Mouse (Mus musculus): ENCODE data around the gene C4b.
"Not testable (repeated sequence)": the region's sequence is repeated elsewhere in the genome, so short reads cannot be mapped to it uniquely, and the experiment has no call there.

The C4b gene

GRCm38 (mm10) chr17:34743719-34744118, at the start of gene C4b:
Gene C4b, minus strand, starts transcription at chr17:34743882.
- DNase-seq (ENCODE audit: extremely low spot score, low read depth, low spot score), result no peak

- no peak for DNase-seq (ENCODE audit: extremely low spot score, low read depth, low spot score)
Measured at GRCm38 (mm10) chr17:34777680-34778325, 34.1 kb upstream of the C4b start.

GRCm38 (mm10) chr17:34761471-34761870, 17.8 kb upstream of the C4b start:
- no peak for DNase-seq (ENCODE audit: extremely low spot score, low read depth, low spot score)

GRCm38 (mm10) chr17:34746531-34746930, 2.8 kb upstream of the C4b start:
- DNase-seq (ENCODE audit: extremely low spot score, low read depth, low spot score), result no peak

GRCm38 (mm10) chr17:34745166-34745565, 1.5 kb upstream of the C4b start:
- not testable (repeated sequence) for DNase-seq (ENCODE audit: extremely low spot score, low read depth, low spot score)

- DNase-seq (ENCODE audit: extremely low spot score, low read depth, low spot score), result not testable (repeated sequence)
Measured at GRCm38 (mm10) chr17:34744611-34745010, 929 bp upstream of the C4b start.

GRCm38 (mm10) chr17:34744206-34744605, 524 bp upstream of the C4b start:
- DNase-seq (ENCODE audit: extremely low spot score, low read depth, low spot score), result no peak

- no peak for DNase-seq (ENCODE audit: extremely low spot score, low read depth, low spot score)
Measured at GRCm38 (mm10) chr17:34740280-34740679, 3.4 kb downstream of the C4b start.

- not testable (repeated sequence) for DNase-seq (ENCODE audit: extremely low spot score, low read depth, low spot score)
Measured at GRCm38 (mm10) chr17:34739708-34740107, 4.0 kb downstream of the C4b start.

GRCm38 (mm10) chr17:34737466-34737865, 6.2 kb downstream of the C4b start:
- not testable (repeated sequence) for DNase-seq (ENCODE audit: extremely low spot score, low read depth, low spot score)

GRCm38 (mm10) chr17:34729779-34730553, 13.7 kb downstream of the C4b start:
- not testable (repeated sequence) for DNase-seq (ENCODE audit: extremely low spot score, low read depth, low spot score)

- DNase-seq (ENCODE audit: extremely low spot score, low read depth, low spot score), result not testable (repeated sequence)
Measured at GRCm38 (mm10) chr17:34729155-34729554, 14.5 kb downstream of the C4b start.

- DNase-seq (ENCODE audit: extremely low spot score, low read depth, low spot score), result no peak
Measured at GRCm38 (mm10) chr17:34727887-34728286, 15.8 kb downstream of the C4b start.

GRCm38 (mm10) chr17:34723066-34723465, 20.6 kb downstream of the C4b start:
- no peak for DNase-seq (ENCODE audit: extremely low spot score, low read depth, low spot score)

GRCm38 (mm10) chr17:34722238-34722637, 21.4 kb downstream of the C4b start:
- not testable (repeated sequence) for DNase-seq (ENCODE audit: extremely low spot score, low read depth, low spot score)

- not testable (repeated sequence) for DNase-seq (ENCODE audit: extremely low spot score, low read depth, low spot score)
Measured at GRCm38 (mm10) chr17:34719886-34720285, 23.8 kb downstream of the C4b start.

GRCm38 (mm10) chr17:34717401-34717800, 26.3 kb downstream of the C4b start:
- no peak for DNase-seq (ENCODE audit: extremely low spot score, low read depth, low spot score)

- no peak for DNase-seq (ENCODE audit: extremely low spot score, low read depth, low spot score)
Measured at GRCm38 (mm10) chr17:34716247-34716646, 27.4 kb downstream of the C4b start.

- not testable (repeated sequence) for DNase-seq (ENCODE audit: extremely low spot score, low read depth, low spot score)
Measured at GRCm38 (mm10) chr17:34715451-34715850, 28.2 kb downstream of the C4b start.

- not testable (repeated sequence) for DNase-seq (ENCODE audit: extremely low spot score, low read depth, low spot score)
Measured at GRCm38 (mm10) chr17:34714908-34715445, 28.7 kb downstream of the C4b start.

- DNase-seq (ENCODE audit: extremely low spot score, low read depth, low spot score), result not testable (repeated sequence)
Measured at GRCm38 (mm10) chr17:34714181-34714907, 29.3 kb downstream of the C4b start.
